Mouse (Mus musculus) hindbrain, embryonic 10.5 days (tissue): ENCODE results near the gene Strip2. TPM values are rescaled to one million over a fixed set of nuclear protein-coding genes. Genes with fewer than 3 reads are reported as not detected.

ENCODE experiments used
- DNase-seq: peaks from one replicate; pipeline ENCODE4 v3.0.0-alpha.2; 2017; ENCODE audit warnings: low spot score
- H3K27ac ChIP-seq: fragments of 300-500 bp; sonication (generic); 2 replicates; pipeline ENCODE4 v1.5.1; 2016; ENCODE audit warnings: mild to moderate bottlenecking, moderate library complexity
- H3K27me3 ChIP-seq: fragments of 300-500 bp; sonication (generic); 2 replicates; pipeline ENCODE4 v1.6.1; 2016; ENCODE audit warnings: mild to moderate bottlenecking; ENCODE audit not compliant: poor library complexity, insufficient read depth, severe bottlenecking
- H3K36me3 ChIP-seq: fragments of 300-500 bp; sonication (generic); 2 replicates; pipeline ENCODE4 v1.6.1; 2016; ENCODE audit warnings: mild to moderate bottlenecking, moderate library complexity
- H3K4me1 ChIP-seq: fragments of 300-500 bp; sonication (generic); replicated peaks from 2 replicates; pipeline ENCODE4 v1.6.1; 2016; ENCODE audit warnings: mild to moderate bottlenecking
- H3K4me3 ChIP-seq: fragments of 300-500 bp; sonication (generic); 2 replicates; pipeline ENCODE4 v1.5.1; 2016; ENCODE audit warnings: mild to moderate bottlenecking, moderate library complexity
- H3K9me3 ChIP-seq: fragments of 300-500 bp; sonication (generic); 2 replicates; pipeline ENCODE4 v1.6.1; 2016; ENCODE audit warnings: mild to moderate bottlenecking, moderate library complexity
- WGBS: fragments of 180-500 bp; shearing (Covaris S2); methylation state at CpG from one replicate; pipeline ENCODE4 v1.1.7; 2016; 5-methylcytosine and 5-hydroxymethylcytosine counted together
- polyA plus RNA-seq: library from polyadenylated mRNA; unstranded; fragments of >200 nt; fragmentation: Nextera tagmentation; extraction: Ambion mirVana; gene quantifications from 2 replicates; pipeline ENCODE4 v1.2.1, GENCODE M21; 2016

Gene Strip2
- polyA plus RNA-seq, result 0.86 and 1.0 TPM in 2 replicates

DNA sequence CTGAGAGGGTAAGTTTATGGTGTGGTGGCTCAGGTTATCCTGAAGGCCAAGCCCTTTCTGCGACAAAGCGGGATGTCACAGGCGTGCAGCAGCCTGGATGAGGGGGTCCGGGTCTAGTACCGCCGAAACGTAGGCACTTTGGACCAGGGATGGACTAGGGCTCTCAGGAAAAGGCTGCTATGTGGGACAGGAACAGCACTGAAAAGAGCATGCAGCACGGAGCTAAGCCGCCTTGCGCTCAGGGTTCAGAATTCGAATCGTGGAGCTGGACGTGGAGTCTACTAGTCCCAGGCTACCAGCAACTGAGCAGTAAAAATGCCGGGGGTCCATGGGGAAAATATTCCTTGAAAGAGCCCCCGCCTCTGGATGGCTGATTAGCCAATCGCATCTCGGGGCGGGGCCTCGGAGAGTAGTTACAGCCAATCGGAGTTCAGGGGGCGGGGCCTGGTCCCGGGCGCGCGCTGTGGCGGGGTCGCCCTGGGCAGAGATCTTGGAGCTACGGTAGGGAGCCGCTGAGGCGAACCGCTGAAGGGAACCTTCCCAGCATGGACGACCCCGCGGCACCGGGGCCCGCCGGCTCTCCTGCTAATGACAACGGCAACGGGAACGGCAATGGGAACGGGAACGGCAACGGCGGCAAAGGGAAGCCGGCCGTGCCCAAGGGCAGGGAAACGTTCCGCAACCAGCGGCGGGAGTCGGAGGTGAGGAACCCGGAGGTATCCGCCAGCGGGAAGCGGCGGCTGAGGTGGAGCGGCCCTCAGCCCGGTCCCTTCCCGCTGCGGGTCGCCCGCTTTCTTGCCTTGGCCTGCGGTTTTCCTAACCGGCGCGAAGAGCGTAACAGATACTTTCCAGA lies at the start of gene Strip2:
Gene Strip2, plus strand, starts transcription at position 483 of the 853 bp plus-strand sequence.
- Histone ChIP-seq H3K9me3 (no peaks in the 10 kb centered on the region), H3K4me1 (peaks cover 15% of the 10 kb centered on the region), H3K36me3 (no peaks in the 10 kb centered on the region), H3K27me3 (peaks cover 51% of the 10 kb centered on the region), H3K27ac (peak within 1 kb of the TSS; percentile 50), H3K4me3 (peak within 1 kb of the TSS; percentile 79)
- under 1% methylated on average over 67 of the region's 67 CpGs for WGBS
- DNase-seq, result peak; percentile 96

DNA sequence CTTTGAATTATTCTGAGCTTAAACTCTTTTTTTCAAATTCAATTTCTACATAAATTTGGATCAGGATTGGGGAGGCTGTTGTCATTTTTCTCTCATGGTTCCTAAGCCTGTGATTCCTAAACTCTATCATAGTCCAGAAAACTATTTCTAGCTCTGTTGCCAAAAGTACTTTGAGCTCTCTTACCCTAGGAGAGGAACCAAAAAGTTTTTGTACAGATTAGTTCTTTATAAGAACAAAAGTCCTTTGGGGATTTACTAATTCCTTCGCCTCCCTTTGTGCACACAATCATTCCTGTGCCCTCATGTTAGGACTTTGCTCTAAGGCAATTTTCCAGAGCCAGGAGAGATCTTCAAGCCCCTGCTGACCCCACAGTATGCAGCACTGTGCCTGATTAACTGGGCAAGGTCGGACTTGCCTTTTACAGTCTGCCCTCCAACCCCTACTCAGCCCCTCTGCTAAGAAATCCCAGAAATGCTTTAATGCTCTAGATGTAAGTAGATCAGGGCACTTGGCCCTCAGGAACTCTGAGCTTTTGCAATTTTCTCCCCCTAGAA lies 48.4 kb upstream of the Strip2 start:
- no peak overlapping the region for H3K4me3 ChIP-seq
- no peak for DNase-seq
- H3K4me1 ChIP-seq, result 0 out of 2 replicates have a peak, but pooled peaks cover 6% of the 10 kb centered on the region
- H3K27me3 ChIP-seq, result no peaks in the 10 kb centered on the region
- no peak overlapping the region for H3K27ac ChIP-seq
- WGBS, result 72% methylated on average over 2 of the region's 2 CpGs
- 0 out of 2 replicates have a peak, but pooled peaks cover 10% of the 10 kb centered on the region for H3K36me3 ChIP-seq
- H3K9me3 ChIP-seq, result no peaks in the 10 kb centered on the region

DNA sequence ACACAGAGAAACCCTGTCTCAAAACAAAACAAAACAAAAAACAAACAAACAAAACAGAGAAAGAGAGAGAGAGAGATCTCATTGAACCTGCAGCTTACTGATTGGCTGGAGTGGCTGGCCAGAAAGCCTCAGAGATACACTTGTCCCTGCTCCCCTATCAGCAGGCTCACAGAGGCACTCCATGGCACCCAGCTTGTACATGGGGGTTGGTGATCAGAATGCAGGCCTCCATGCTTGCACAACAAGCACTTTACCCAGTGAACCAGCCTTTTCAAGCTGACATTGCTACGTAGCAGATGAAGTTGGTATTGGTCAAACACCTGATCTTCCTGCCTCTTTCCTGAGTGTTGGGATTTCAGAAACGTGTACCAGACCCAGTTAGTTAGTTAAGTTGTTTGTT lies 43.2 kb upstream of the Strip2 start:
- H3K4me3 ChIP-seq, result no peak overlapping the region
- H3K36me3 ChIP-seq, result peaks cover 9% of the 10 kb centered on the region; the same call in 1 of the 2 replicates
- no peak for DNase-seq
- H3K9me3 ChIP-seq, result no peaks in the 10 kb centered on the region
- H3K27me3 ChIP-seq, result no peaks in the 10 kb centered on the region
- H3K27ac ChIP-seq, result no peak overlapping the region
- 0 out of 2 replicates have a peak, but pooled peaks cover 6% of the 10 kb centered on the region for H3K4me1 ChIP-seq
- WGBS, result 80% methylated on average over 2 of the region's 2 CpGs

DNA sequence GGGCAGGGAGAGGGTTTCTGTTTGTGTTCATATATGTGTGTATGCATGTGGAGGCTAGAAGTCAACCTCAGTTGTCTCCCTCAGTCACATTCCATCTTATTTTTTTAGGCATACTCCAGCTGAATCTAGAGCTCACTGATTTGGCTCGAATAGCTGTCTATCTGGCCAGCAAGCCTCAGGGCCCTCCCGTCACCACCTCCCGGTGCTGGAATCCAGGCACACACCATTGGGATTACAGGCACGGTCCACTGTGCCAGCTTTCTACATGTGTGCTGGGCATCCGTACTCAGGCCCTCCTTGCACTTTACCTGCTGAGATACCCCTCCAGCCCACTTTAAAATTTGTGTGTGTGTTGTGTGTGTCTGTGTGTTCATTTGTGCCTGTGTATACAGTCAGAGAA lies 41.2 kb upstream of the Strip2 start:
- H3K27me3 ChIP-seq, result no peaks in the 10 kb centered on the region
- 87% methylated on average over 5 of the region's 5 CpGs for WGBS
- DNase-seq, result no peak
- peaks cover 13% of the 10 kb centered on the region; the same call in 1 of the 2 replicates for H3K36me3 ChIP-seq
- H3K4me1 ChIP-seq, result no peaks in the 10 kb centered on the region
- no peak overlapping the region for H3K27ac ChIP-seq
- H3K4me3 ChIP-seq, result no peak overlapping the region
- H3K9me3 ChIP-seq, result no peaks in the 10 kb centered on the region

DNA sequence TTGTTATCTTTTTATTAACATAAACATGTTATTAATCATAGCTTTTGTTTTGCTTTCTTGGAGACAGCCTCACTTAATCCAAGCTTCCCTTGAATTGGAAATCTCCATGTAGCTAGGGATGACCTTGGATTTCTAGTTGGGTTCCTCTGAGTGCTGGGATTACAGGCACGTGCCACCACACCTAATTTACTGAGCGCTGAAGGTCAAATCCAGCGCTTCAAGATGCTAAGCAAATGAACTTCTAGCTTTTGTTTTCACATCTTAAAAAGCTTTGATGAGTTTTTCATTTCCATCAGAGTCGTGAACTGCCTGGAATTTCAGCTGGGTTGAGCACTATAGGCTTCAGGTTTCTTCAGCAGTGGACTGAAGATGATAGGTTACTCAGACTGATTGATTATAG lies 40.0 kb upstream of the Strip2 start:
- Histone ChIP-seq H3K4me3 (no peak overlapping the region), H3K4me1 (no peaks in the 10 kb centered on the region), H3K27ac (no peak overlapping the region), H3K9me3 (no peaks in the 10 kb centered on the region), H3K36me3 (peaks cover 12% of the 10 kb centered on the region; the same call in 1 of the 2 replicates), H3K27me3 (no peaks in the 10 kb centered on the region)
- DNase-seq, result no peak
- WGBS, result 87% methylated on average over 4 of the region's 4 CpGs

DNA sequence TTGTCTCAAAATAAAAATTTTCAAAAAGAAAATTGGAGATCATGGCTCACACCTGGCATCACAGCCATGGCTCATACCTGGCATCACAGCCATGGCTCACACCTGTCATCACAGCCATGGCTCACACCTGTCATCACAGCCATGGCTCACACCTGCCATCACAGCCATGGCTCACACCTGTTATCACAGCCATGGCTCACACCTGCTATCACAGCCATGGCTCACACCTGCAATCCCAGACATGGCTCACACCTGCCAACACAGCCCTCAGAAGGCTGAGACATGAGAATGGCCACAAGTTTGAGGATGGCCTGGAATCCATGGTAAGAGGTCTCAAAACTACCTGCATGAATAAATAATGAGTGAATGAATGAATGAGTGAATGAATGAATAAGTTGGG lies 37.2 kb upstream of the Strip2 start:
- H3K4me1 ChIP-seq, result no peaks in the 10 kb centered on the region
- no peak overlapping the region for H3K27ac ChIP-seq
- H3K9me3 ChIP-seq, result no peaks in the 10 kb centered on the region
- no peak for DNase-seq
- no peaks in the 10 kb centered on the region for H3K27me3 ChIP-seq
- peaks cover 20% of the 10 kb centered on the region for H3K36me3 ChIP-seq
- H3K4me3 ChIP-seq, result no peak overlapping the region

DNA sequence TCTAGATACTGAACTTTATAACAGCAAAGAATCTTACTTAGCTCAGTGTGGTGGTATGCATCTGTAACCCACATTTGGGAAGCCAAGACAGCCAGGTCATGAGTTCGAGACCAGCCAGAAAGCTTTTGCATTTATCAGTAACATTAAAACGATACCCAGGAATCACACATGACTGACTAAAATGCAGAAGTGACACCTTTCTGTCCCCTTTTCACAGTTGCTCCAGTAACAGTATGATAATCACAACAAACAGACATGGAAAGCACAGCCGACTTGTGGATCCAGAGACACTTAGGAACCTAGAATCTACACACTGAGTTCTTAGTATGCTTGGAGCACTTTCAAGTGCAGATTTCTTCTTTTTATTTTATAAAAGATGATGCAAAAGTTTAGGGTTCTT lies 36.0 kb upstream of the Strip2 start:
- Histone ChIP-seq H3K4me3 (no peak overlapping the region), H3K4me1 (no peaks in the 10 kb centered on the region), H3K36me3 (peaks cover 26% of the 10 kb centered on the region), H3K27ac (no peak overlapping the region), H3K27me3 (no peaks in the 10 kb centered on the region), H3K9me3 (no peaks in the 10 kb centered on the region)
- DNase-seq, result no peak
- WGBS, result 92% methylated on average over 3 of the region's 3 CpGs

DNA sequence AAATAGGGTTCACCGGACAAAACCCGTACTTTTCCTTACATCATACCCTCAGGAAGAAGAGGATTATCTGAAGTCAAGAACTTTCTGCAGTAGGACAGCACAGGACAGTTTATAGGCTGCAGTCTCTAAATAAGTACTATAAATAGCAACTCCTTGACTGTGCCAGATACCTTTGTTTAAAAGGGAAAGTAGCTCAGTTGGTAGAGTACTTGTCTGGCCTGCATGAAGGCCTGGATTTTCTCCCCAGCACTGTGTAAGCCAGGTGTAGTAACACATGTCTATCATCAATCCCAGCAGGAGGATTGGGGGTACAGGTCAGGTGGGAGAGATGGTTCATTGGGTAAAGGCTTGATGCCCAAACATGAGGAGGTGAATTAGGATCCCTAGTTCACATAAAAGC lies 34.9 kb upstream of the Strip2 start:
- Histone ChIP-seq H3K9me3 (no peaks in the 10 kb centered on the region), H3K36me3 (peaks cover 34% of the 10 kb centered on the region), H3K4me1 (no peaks in the 10 kb centered on the region), H3K27ac (no peak overlapping the region), H3K27me3 (no peaks in the 10 kb centered on the region), H3K4me3 (no peak overlapping the region)
- 83% methylated on average over 2 of the region's 2 CpGs for WGBS
- no peak for DNase-seq

DNA sequence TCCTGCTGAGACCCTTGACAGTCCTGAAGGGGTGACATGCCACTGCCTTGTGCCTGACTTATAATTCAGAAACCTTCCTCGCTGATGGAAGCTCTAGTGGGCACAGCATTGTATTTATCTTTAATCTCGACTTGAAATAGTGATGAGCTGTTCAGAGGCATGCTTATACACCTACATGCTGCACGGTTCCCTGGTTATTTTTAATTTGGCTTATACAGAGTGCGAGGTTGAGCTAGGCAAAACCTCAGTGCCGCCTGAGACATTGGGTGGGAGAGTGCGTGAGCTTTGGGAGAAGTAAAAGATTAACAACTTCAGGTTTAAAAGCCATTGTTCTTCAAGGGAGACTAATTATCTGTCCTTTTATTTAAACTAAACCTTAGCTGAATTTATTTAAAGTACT lies 33.9 kb upstream of the Strip2 start:
- no peak for DNase-seq
- Histone ChIP-seq H3K9me3 (no peaks in the 10 kb centered on the region), H3K4me1 (no peaks in the 10 kb centered on the region), H3K36me3 (peaks cover 34% of the 10 kb centered on the region), H3K4me3 (no peak overlapping the region), H3K27ac (no peak overlapping the region), H3K27me3 (no peaks in the 10 kb centered on the region)
- 83% methylated on average over 6 of the region's 6 CpGs for WGBS

DNA sequence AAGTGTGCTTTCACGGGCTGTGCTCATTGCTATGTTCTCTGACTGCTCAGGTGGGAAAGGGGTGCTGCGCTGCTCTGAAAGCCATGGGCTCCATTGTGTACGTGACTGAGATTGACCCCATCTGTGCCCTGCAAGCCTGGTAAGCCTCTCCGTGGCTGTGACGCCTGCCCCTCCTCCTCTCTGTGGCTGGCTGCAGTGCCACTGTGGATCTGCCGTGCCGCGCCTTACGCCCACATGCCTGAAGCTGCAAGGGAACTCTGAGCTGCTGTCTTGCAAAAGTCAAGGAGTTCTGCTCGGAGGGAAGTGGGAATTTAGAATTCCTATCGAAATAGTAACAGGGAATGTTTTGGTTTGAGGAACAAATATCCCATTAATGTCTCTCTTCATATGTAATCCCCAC lies 25.7 kb upstream of the Strip2 start:
- Histone ChIP-seq H3K4me3 (no peak overlapping the region), H3K4me1 (no peaks in the 10 kb centered on the region), H3K9me3 (no peaks in the 10 kb centered on the region), H3K36me3 (peaks cover 16% of the 10 kb centered on the region), H3K27ac (no peak overlapping the region), H3K27me3 (no peaks in the 10 kb centered on the region)
- WGBS, result 77% methylated on average over 11 of the region's 11 CpGs
- DNase-seq, result no peak

DNA sequence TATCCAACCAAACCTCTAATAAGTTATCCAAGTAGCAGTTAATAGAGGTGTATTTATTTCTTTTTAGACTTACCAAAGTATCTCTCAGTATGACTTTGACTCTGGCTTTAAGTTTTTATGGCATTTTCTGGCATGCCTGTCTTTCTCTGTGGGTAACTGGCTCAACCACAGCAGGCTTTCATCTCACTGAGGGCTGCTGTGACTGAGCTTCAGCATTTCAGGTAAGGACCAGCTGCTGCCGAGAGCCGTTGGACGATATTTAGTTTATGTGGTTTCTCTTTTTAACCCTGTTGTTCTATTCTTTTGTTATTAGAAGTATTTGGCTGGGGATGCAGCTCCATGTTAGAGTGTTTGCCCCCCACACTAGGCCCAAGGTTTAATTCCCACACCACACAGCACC lies 19.8 kb upstream of the Strip2 start:
- Histone ChIP-seq H3K9me3 (no peaks in the 10 kb centered on the region), H3K4me1 (no peaks in the 10 kb centered on the region), H3K27me3 (no peaks in the 10 kb centered on the region), H3K27ac (no peak overlapping the region), H3K36me3 (peaks cover 27% of the 10 kb centered on the region), H3K4me3 (no peak overlapping the region)
- 95% methylated on average over 3 of the region's 3 CpGs for WGBS
- no peak for DNase-seq

DNA sequence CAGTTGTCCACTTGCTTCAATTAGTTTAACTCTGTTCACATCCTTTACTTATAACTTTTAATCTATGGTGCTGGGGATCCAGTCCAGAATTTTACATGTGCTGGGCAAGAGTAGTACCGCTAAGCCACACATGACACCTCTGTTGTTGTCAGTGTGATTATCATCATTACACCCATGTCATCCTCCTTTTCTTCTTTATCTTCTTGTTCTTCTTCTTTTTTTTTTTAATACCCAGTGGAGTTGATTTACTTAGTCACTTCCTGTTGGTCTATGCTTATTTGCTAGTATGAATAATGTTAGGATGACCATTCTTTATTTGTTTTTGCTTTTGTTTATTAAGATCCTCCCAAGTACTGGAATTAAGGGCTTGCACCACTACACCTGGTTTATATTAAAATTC lies 15.4 kb upstream of the Strip2 start:
- Histone ChIP-seq H3K36me3 (peaks cover 25% of the 10 kb centered on the region), H3K4me3 (no peak overlapping the region), H3K9me3 (no peaks in the 10 kb centered on the region), H3K27me3 (no peaks in the 10 kb centered on the region), H3K4me1 (no peaks in the 10 kb centered on the region), H3K27ac (no peak overlapping the region)
- DNase-seq, result no peak
- 98% methylated on average over 1 of the region's 1 CpGs for WGBS

DNA sequence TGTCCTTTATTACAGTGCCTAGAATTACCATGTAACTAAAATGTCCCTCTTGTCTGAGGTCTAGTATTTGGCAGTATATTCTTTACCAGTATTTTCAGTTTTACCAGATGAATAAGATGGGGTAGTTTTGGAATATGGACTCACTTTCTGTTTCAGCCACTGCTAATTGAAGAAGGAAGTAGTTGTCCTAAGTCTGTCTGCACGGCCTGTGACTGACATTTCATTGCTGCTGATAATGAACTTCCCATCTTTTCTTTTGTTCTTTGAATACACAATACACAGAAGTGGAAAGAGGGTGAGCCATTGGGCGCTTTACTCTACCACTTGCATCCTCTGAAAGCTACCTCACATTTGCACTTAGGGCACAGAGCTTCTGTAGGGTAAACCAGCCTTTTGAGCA lies 14.6 kb upstream of the Strip2 start:
- Histone ChIP-seq H3K4me1 (no peaks in the 10 kb centered on the region), H3K9me3 (no peaks in the 10 kb centered on the region), H3K36me3 (peaks cover 18% of the 10 kb centered on the region), H3K4me3 (no peak overlapping the region), H3K27me3 (no peaks in the 10 kb centered on the region), H3K27ac (no peak overlapping the region)
- 81% methylated on average over 2 of the region's 2 CpGs for WGBS
- no peak for DNase-seq
